Mouse (Mus musculus): ENCODE data around the gene Gins2. TPM values are rescaled to one million over a fixed set of nuclear protein-coding genes. Genes with fewer than 3 reads are reported as not detected.

Gins2 gene
- total and polyA plus RNA-seq, 3 experiments: 11.3 to 83.4 (median 43.9) TPM

GRCm38 (mm10) chr8:120560535-120560934 is 28.6 kb downstream of the Gins2 start:
- peaks cover 70% of the 10 kb centered on the region for H3K4me1 ChIP-seq (ENCODE audit: insufficient read depth, low read depth, low read length)

GRCm38 (mm10) chr8:120559654-120560053 is 29.4 kb downstream of the Gins2 start:
- H3K36me3 ChIP-seq (replicated peaks): peaks cover 100% of the 10 kb centered on the region
- H3K27me3 ChIP-seq (ENCODE audit: insufficient read depth, low read length): no peaks in the 10 kb centered on the region; the same call in 1 of the 2 replicates
- H3K4me1 ChIP-seq (ENCODE audit: insufficient read depth, low read depth, low read length): peaks cover 69% of the 10 kb centered on the region
- DNase-seq (ENCODE audit: low spot score) (no peak), ATAC-seq (ENCODE audit: extremely low read depth, insufficient number of reproducible peaks, low FRiP score, poor library complexity, severe bottlenecking) (no peak)
- H3K9me3 ChIP-seq (replicated peaks): no peaks in the 10 kb centered on the region
- H3K4me3 ChIP-seq (ENCODE audit: low read depth, low read length): no peak overlapping the region
- TF ChIP-seq GATA2 (IDR thresholded peaks at IDR 0.05; ENCODE audit: borderline replicate concordance, low read depth, low read length) (no peak), GATA1 (IDR thresholded peaks at IDR 0.05; ENCODE audit: borderline replicate concordance, low read length) (no peak), POLR2AphosphoS5 (IDR thresholded peaks at IDR 0.05; ENCODE audit: insufficient replicate concordance, low read depth, low read length) (no peak)

More at GRCm38 (mm10) chr8:120560535-120560934, 28.6 kb downstream of the Gins2 start:
- Histone ChIP-seq H3K36me3 (replicated peaks) (peaks cover 99% of the 10 kb centered on the region), H3K27me3 (ENCODE audit: insufficient read depth, low read length) (no peaks in the 10 kb centered on the region; the same call in 1 of the 2 replicates), H3K4me3 (ENCODE audit: low read depth, low read length) (no peak overlapping the region), H3K9me3 (replicated peaks) (no peaks in the 10 kb centered on the region)
- DNase-seq (ENCODE audit: low spot score) (no peak), ATAC-seq (ENCODE audit: extremely low read depth, insufficient number of reproducible peaks, low FRiP score, poor library complexity, severe bottlenecking) (no peak)
- TF ChIP-seq POLR2AphosphoS5 (IDR thresholded peaks at IDR 0.05; ENCODE audit: insufficient replicate concordance, low read depth, low read length): no peak
- TF ChIP-seq CTCF (IDR thresholded peaks at IDR 0.05; ENCODE audit: low read depth, low read length): no peak
- TF ChIP-seq GATA2 (IDR thresholded peaks at IDR 0.05; ENCODE audit: borderline replicate concordance, low read depth, low read length): no peak
- no peak for TF ChIP-seq TAL1 (conservative IDR thresholded peaks at IDR 0.05; ENCODE audit: low read depth, low read length)
- no peak for TF ChIP-seq GATA1 (IDR thresholded peaks at IDR 0.05; ENCODE audit: borderline replicate concordance, low read length)

- DNase-seq (ENCODE audit: low spot score): no peak
- no peak for ATAC-seq (ENCODE audit: extremely low read depth, insufficient number of reproducible peaks, low FRiP score, poor library complexity, severe bottlenecking)
- Histone ChIP-seq H3K36me3 (replicated peaks) (peaks cover 100% of the 10 kb centered on the region), H3K4me1 (ENCODE audit: insufficient read depth, low read depth, low read length) (peaks cover 60% of the 10 kb centered on the region), H3K9me3 (replicated peaks) (no peaks in the 10 kb centered on the region), H3K27me3 (ENCODE audit: insufficient read depth, low read length) (no peaks in the 10 kb centered on the region; the same call in 1 of the 2 replicates), H3K4me3 (ENCODE audit: low read depth, low read length) (no peak overlapping the region)
- TF ChIP-seq GATA1 (IDR thresholded peaks at IDR 0.05; ENCODE audit: borderline replicate concordance, low read length) (no peak), TAL1 (conservative IDR thresholded peaks at IDR 0.05; ENCODE audit: low read depth, low read length) (no peak), POLR2AphosphoS5 (IDR thresholded peaks at IDR 0.05; ENCODE audit: insufficient replicate concordance, low read depth, low read length) (no peak), CTCF (IDR thresholded peaks at IDR 0.05; ENCODE audit: low read depth, low read length) (no peak)
These were observed 30.9 kb downstream of the Gins2 start for GRCm38 (mm10) chr8:120558162-120558561.

GRCm38 (mm10) chr8:120557170-120557965 is 31.7 kb downstream of the Gins2 start:
- peaks cover 100% of the 10 kb centered on the region for H3K36me3 ChIP-seq (replicated peaks)
- no peaks in the 10 kb centered on the region for H3K9me3 ChIP-seq (replicated peaks)

GRCm38 (mm10) chr8:120556198-120556892 is 32.8 kb downstream of the Gins2 start:
- TF ChIP-seq GATA1 (IDR thresholded peaks at IDR 0.05; ENCODE audit: borderline replicate concordance, low read length) (no peak), GATA2 (IDR thresholded peaks at IDR 0.05; ENCODE audit: borderline replicate concordance, low read depth, low read length) (no peak), POLR2AphosphoS5 (IDR thresholded peaks at IDR 0.05; ENCODE audit: insufficient replicate concordance, low read depth, low read length) (no peak)
- Histone ChIP-seq H3K9me3 (replicated peaks) (no peaks in the 10 kb centered on the region), H3K4me1 (ENCODE audit: insufficient read depth, low read depth, low read length) (peaks cover 50% of the 10 kb centered on the region), H3K4me3 (ENCODE audit: low read depth, low read length) (peak overlapping the region; percentile 13; the same call in 1 of the 2 replicates), H3K36me3 (replicated peaks) (peaks cover 100% of the 10 kb centered on the region), H3K27me3 (ENCODE audit: insufficient read depth, low read length) (no peaks in the 10 kb centered on the region; the same call in 1 of the 2 replicates)
- DNase-seq (ENCODE audit: low spot score): no peak
- ATAC-seq (ENCODE audit: extremely low read depth, insufficient number of reproducible peaks, low FRiP score, poor library complexity, severe bottlenecking): no peak

More at GRCm38 (mm10) chr8:120557170-120557965, 31.7 kb downstream of the Gins2 start:
- TF ChIP-seq POLR2AphosphoS5 (IDR thresholded peaks at IDR 0.05; ENCODE audit: insufficient replicate concordance, low read depth, low read length): no peak
- TF ChIP-seq GATA1 (IDR thresholded peaks at IDR 0.05; ENCODE audit: borderline replicate concordance, low read length): no peak
- no peak for TF ChIP-seq GATA2 (IDR thresholded peaks at IDR 0.05; ENCODE audit: borderline replicate concordance, low read depth, low read length)
- TF ChIP-seq CTCF (IDR thresholded peaks at IDR 0.05; ENCODE audit: low read depth, low read length): no peak
- TF ChIP-seq TAL1 (conservative IDR thresholded peaks at IDR 0.05; ENCODE audit: low read depth, low read length): no peak
- no peak overlapping the region for H3K4me3 ChIP-seq (ENCODE audit: low read depth, low read length)
- ATAC-seq (ENCODE audit: extremely low read depth, insufficient number of reproducible peaks, low FRiP score, poor library complexity, severe bottlenecking) (no peak), DNase-seq (ENCODE audit: low spot score) (no peak)
- peaks cover 52% of the 10 kb centered on the region for H3K4me1 ChIP-seq (ENCODE audit: insufficient read depth, low read depth, low read length)
- H3K27me3 ChIP-seq (ENCODE audit: insufficient read depth, low read length): no peaks in the 10 kb centered on the region; the same call in 1 of the 2 replicates

GRCm38 (mm10) chr8:120554466-120555039 is 34.6 kb downstream of the Gins2 start:
- H3K27me3 ChIP-seq (ENCODE audit: insufficient read depth, low read length): no peaks in the 10 kb centered on the region; the same call in 1 of the 2 replicates
- no peak for DNase-seq (ENCODE audit: low spot score)
- no peak for ATAC-seq (ENCODE audit: extremely low read depth, insufficient number of reproducible peaks, low FRiP score, poor library complexity, severe bottlenecking)
- H3K4me1 ChIP-seq (ENCODE audit: insufficient read depth, low read depth, low read length): peaks cover 44% of the 10 kb centered on the region
- no peaks in the 10 kb centered on the region for H3K9me3 ChIP-seq (replicated peaks)
- H3K4me3 ChIP-seq (ENCODE audit: low read depth, low read length): no peak overlapping the region
- TF ChIP-seq TAL1 (conservative IDR thresholded peaks at IDR 0.05; ENCODE audit: low read depth, low read length): no peak
- TF ChIP-seq POLR2AphosphoS5 (IDR thresholded peaks at IDR 0.05; ENCODE audit: insufficient replicate concordance, low read depth, low read length): no peak
- no peak for TF ChIP-seq CTCF (IDR thresholded peaks at IDR 0.05; ENCODE audit: low read depth, low read length)
- TF ChIP-seq GATA1 (IDR thresholded peaks at IDR 0.05; ENCODE audit: borderline replicate concordance, low read length): no peak
- no peak for TF ChIP-seq GATA2 (IDR thresholded peaks at IDR 0.05; ENCODE audit: borderline replicate concordance, low read depth, low read length)
- H3K36me3 ChIP-seq (replicated peaks): peaks cover 100% of the 10 kb centered on the region
